Mouse (Mus musculus) liver, embryonic 14.5 days (tissue): Measurements from ENCODE around the gene Tac4.

Experiments used
- CTCF ChIP-seq: IDR thresholded peaks from 2 replicates; pipeline ENCODE4 v1.5.1; 2016; ENCODE audit warnings: antibody characterized with exemption, low read depth, control low read depth
- EP300 ChIP-seq: IDR thresholded peaks from 2 replicates; pipeline ENCODE4 v1.6.1; 2016; ENCODE audit warnings: antibody characterized with exemption, low read depth

DNA sequence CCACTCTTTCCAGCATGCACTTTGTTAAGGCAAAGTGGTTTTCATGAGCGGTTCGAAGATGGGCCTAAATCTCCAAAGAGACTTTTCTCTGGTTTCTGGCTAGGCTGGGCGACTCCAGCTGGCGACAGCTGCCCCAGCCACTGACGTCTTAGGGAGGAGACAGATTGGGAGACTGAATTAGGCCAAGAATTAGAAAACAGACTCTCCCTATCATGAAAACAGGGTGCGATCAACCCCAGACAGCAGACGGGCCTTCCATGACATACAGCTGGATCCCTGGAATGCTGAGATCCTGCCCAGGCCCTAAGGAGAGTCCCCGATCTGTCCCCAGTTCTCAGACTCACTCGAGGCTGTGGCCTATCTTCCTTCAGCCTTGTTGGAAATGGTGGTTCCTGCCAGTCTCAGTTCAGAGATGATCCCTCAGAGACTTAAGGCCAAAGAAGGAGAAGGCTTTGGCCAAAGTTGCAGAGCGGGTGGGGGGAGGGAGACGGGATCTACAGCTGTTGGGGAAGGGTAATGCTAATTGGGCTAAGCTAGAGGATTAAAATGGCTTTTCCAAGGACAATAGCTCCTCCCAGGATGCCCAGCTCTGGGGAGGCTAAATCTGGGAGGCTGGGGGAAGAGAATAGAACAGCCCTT is 2.6 kb downstream of the Tac4 start:
- no peak for TF ChIP-seq CTCF
- no peak for TF ChIP-seq EP300
